Mouse (Mus musculus) embryo, embryonic 10.5 days (tissue): ENCODE data around the gene Vmn2r69.

Experiments
- DNase-seq: peaks from one replicate; pipeline ENCODE4 v3.0.0-alpha.2; 2015; ENCODE audit warnings: low spot score

Gene Vmn2r69

DNA sequence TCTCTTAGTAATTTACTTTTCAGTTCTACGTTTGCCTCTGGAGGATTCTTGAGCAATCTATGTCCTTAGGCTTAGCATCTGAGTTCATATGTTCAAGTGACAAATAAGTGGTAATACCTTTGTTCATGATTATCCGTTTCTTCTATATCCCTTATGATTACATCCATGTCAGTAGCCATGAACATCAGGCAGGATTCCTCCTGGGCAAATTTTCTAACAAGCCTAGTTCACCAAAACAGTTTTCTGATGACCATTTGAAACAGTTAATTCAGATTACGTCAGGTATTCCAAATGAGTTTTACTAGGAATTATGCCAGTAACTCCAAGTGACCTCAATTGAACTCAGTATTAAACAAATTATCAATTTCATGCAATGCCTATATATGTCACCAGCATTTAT lies at the start of gene Vmn2r69:
Gene Vmn2r69 (minus strand): TSS at position 101 of the 400 bp plus-strand sequence.
- DNase-seq = no peak
